ENCODE assay signal across 12 mouse cellular contexts in genomic region chr6:93802390-93802789, GRCm38 (mm10).
A peak's percentile ranks its signal among the peaks of the same experiment; 100 is the strongest.
DNase-seq lines count a peak whose midpoint lies in the region; ATAC-seq and TF ChIP-seq lines count a peak whose summit lies in the region.
"Had no signal": no experiment of that assay in that cellular context is flagged by ENCODE, and none has a peak within 500 bp of the region (broad histone marks: within the 10 kb centered on the region; RNA-seq: fewer than 3 reads in every experiment).

No protein-coding gene starts in this region.

- H3K27me3 ChIP-seq in kidney, embryonic 14.5 days (ENCODE audit: control insufficient read depth, insufficient read depth, low read length): no peaks in the 10 kb centered on the region
- H3K27me3 ChIP-seq in heart, adult 2 months (ENCODE audit: control insufficient read depth, insufficient read depth, low read length): no peaks in the 10 kb centered on the region
- H3K27me3 ChIP-seq in liver, embryonic 12.5 days (replicated peaks): no peaks in the 10 kb centered on the region
- H3K27me3 ChIP-seq: limb, embryonic 12.5 days; stomach, embryonic 15.5 days had no signal

- H3K4me3 ChIP-seq in kidney, embryonic 14.5 days (ENCODE audit: low read length): no peak overlapping the region
- no peak overlapping the region; the same call in 1 of the 2 replicates for H3K4me3 ChIP-seq in brown adipose tissue, adult 24 weeks (ENCODE audit: insufficient read depth, low read depth, low read length)
- H3K4me3 ChIP-seq in heart, adult 2 months: peak overlapping the region; percentile 2; the same call in 1 of the 2 replicates
- no peak overlapping the region for H3K4me3 ChIP-seq in liver, embryonic 12.5 days
- H3K4me3 ChIP-seq: limb, embryonic 12.5 days; stomach, embryonic 15.5 days had no signal

- H3K9me3 ChIP-seq in kidney, embryonic 14.5 days (ENCODE audit: control insufficient read depth, low read length): no peaks in the 10 kb centered on the region
- H3K9me3 ChIP-seq in liver, embryonic 12.5 days (replicated peaks): no peaks in the 10 kb centered on the region
- H3K9me3 ChIP-seq: limb, embryonic 12.5 days; stomach, embryonic 15.5 days had no signal

- no peak for DNase-seq in kidney, postnatal 4 days
- no peak for DNase-seq in heart, adult 2 months
- DNase-seq in retina, embryonic 14.5 days (ENCODE audit: low spot score): no peak
- DNase-seq in layer of hippocampus, postnatal 25 days (ENCODE audit: extremely low spot score in 1 of 2, low spot score in 1 of 2): no peak
- DNase-seq: cerebellum, adult 11-12 months; layer of hippocampus, adult 9-11 months had no signal

- H3K79me2 ChIP-seq in heart, adult 2 months (replicated peaks; ENCODE audit: control insufficient read depth, insufficient read depth, low read length): no peaks in the 10 kb centered on the region; the same call in 1 of the 2 replicates

- TF ChIP-seq EP300 in heart, adult 2 months (IDR thresholded peaks at IDR 0.05; ENCODE audit: insufficient read depth, low read depth, low read length): no peak

- TF ChIP-seq POLR2A in heart, adult 2 months (IDR thresholded peaks at IDR 0.05; ENCODE audit: insufficient read depth, low read depth, low read length): no peak

- peaks cover 9% of the 10 kb centered on the region; the same call in 1 of the 2 replicates for H3K4me1 ChIP-seq in kidney, embryonic 14.5 days (ENCODE audit: control insufficient read depth, insufficient read depth, low read length)
- peaks cover 9% of the 10 kb centered on the region for H3K4me1 ChIP-seq in brown adipose tissue, adult 24 weeks (ENCODE audit: control insufficient read depth, insufficient read depth, insufficient read length, low read length)
- H3K4me1 ChIP-seq in heart, adult 2 months (ENCODE audit: control insufficient read depth, insufficient read depth, low read length): peaks cover 3% of the 10 kb centered on the region
- H3K4me1 ChIP-seq in liver, embryonic 12.5 days: 0 out of 2 replicates have a peak, but pooled peaks cover 6% of the 10 kb centered on the region
- H3K4me1 ChIP-seq: stomach, embryonic 15.5 days had no signal

- H3K36me3 ChIP-seq in kidney, embryonic 14.5 days (ENCODE audit: control insufficient read depth, insufficient read depth, low read length): no peaks in the 10 kb centered on the region
- no peaks in the 10 kb centered on the region for H3K36me3 ChIP-seq in heart, adult 2 months (ENCODE audit: control insufficient read depth, insufficient read depth, low read length)
- H3K36me3 ChIP-seq in liver, embryonic 12.5 days: no peaks in the 10 kb centered on the region
- H3K36me3 ChIP-seq: limb, embryonic 12.5 days; stomach, embryonic 15.5 days had no signal

- no peak for TF ChIP-seq CTCF in heart, adult 2 months (IDR thresholded peaks at IDR 0.05)

- 0 out of 2 replicates have a peak overlapping the region, but pooled peaks have one; percentile 8 for H3K27ac ChIP-seq in kidney, embryonic 14.5 days (ENCODE audit: low read depth, low read length)
- peak overlapping the region; percentile 17; the same call in 1 of the 2 replicates for H3K27ac ChIP-seq in brown adipose tissue, adult 24 weeks (replicated peaks; ENCODE audit: low read depth, low read length)
- H3K27ac ChIP-seq in heart, adult 2 months: peak overlapping the region; percentile 15; the same call in 1 of the 2 replicates
- H3K27ac ChIP-seq in liver, embryonic 12.5 days: no peak overlapping the region
- H3K27ac ChIP-seq: limb, embryonic 12.5 days; stomach, embryonic 15.5 days had no signal

- intact Hi-C loops in heart, adult 2 months (cut with DNase I): no loop called here

- WGBS in kidney, embryonic 14.5 days: 50% methylated on average over 4 of the region's 4 CpGs
- 17% methylated on average over 4 of the region's 4 CpGs for WGBS in heart, adult 2 months
- whole genome bisulfite sequencing in liver, embryonic 12.5 days (ENCODE audit: insufficient replicate concordance): 18% methylated on average over 4 of the region's 4 CpGs

- no peak for ATAC-seq in kidney, embryonic 14.5 days (ENCODE audit: low FRiP score, low TSS enrichment)
- peak; percentile 47 for ATAC-seq in liver, embryonic 12.5 days
- ATAC-seq: activated CD4-positive, CD25-positive, alpha-beta regulatory T cell, adult 4 months had no signal

- H3K9ac ChIP-seq in kidney, embryonic 14.5 days (ENCODE audit: low read depth, low read length): no peak overlapping the region
- H3K9ac ChIP-seq in heart, adult 2 months (ENCODE audit: low read depth, low read length): no peak overlapping the region
- no peak overlapping the region for H3K9ac ChIP-seq in liver, embryonic 12.5 days
- H3K9ac ChIP-seq: limb, embryonic 12.5 days; stomach, embryonic 15.5 days had no signal

- no peak overlapping the region for H3K4me2 ChIP-seq in kidney, embryonic 14.5 days (replicated peaks; ENCODE audit: low read depth, low read length)
- peak overlapping the region; percentile 26; the same call in 1 of the 2 replicates for H3K4me2 ChIP-seq in liver, embryonic 12.5 days
- H3K4me2 ChIP-seq: limb, embryonic 12.5 days; stomach, embryonic 15.5 days had no signal
